Mouse (Mus musculus): Measurements from ENCODE around the gene Olfr920. TPM values are rescaled to one million over a fixed set of nuclear protein-coding genes. Genes with fewer than 3 reads are reported as not detected.

The Olfr920 gene
- polyA plus RNA-seq, 1 experiment from 2014 or later, result not detected

Other genes with a start within 250 kb of the Olfr920 start
- gene Olfr911-ps1, start 230.7 kb upstream of the Olfr920 start, polyA plus RNA-seq (2016; fragmentation: Nextera tagmentation; extraction: Ambion mirVana), result not detected in 2 replicates
- gene Olfr910, start 214.4 kb upstream of the Olfr920 start, polyA plus RNA-seq (2016; fragmentation: Nextera tagmentation; extraction: Ambion mirVana), result not detected in 2 replicates
- gene Olfr912, start 172.1 kb upstream of the Olfr920 start, polyA plus RNA-seq (2016; fragmentation: Nextera tagmentation; extraction: Ambion mirVana), result not detected in 2 replicates
- gene Olfr913, start 159.5 kb upstream of the Olfr920 start, polyA plus RNA-seq (2016; fragmentation: Nextera tagmentation; extraction: Ambion mirVana), result not detected in 2 replicates
- not detected in 2 replicates for gene Olfr914, start 147.2 kb upstream of the Olfr920 start, polyA plus RNA-seq (2016; fragmentation: Nextera tagmentation; extraction: Ambion mirVana)
- not detected in 2 replicates for gene Olfr916, start 92.4 kb upstream of the Olfr920 start, polyA plus RNA-seq (2016; fragmentation: Nextera tagmentation; extraction: Ambion mirVana)
- not detected in 2 replicates for gene Olfr917, start 86.5 kb upstream of the Olfr920 start, polyA plus RNA-seq (2016; fragmentation: Nextera tagmentation; extraction: Ambion mirVana)
- gene Olfr918, start 77.7 kb upstream of the Olfr920 start, polyA plus RNA-seq (2016; fragmentation: Nextera tagmentation; extraction: Ambion mirVana), result not detected in 2 replicates
- gene Olfr919, start 48.6 kb upstream of the Olfr920 start, polyA plus RNA-seq (2016; fragmentation: Nextera tagmentation; extraction: Ambion mirVana), result not detected in 2 replicates
- 14.2 and 15.9 TPM in 2 replicates for gene Vwa5a, start 34.0 kb upstream of the Olfr920 start, polyA plus RNA-seq (2016; fragmentation: Nextera tagmentation; extraction: Ambion mirVana)
- gene Olfr921, start 20.8 kb downstream of the Olfr920 start, polyA plus RNA-seq (2016; fragmentation: Nextera tagmentation; extraction: Ambion mirVana), result not detected in 2 replicates
- gene Olfr922, start 62.3 kb downstream of the Olfr920 start, polyA plus RNA-seq (2016; fragmentation: Nextera tagmentation; extraction: Ambion mirVana), result not detected in 2 replicates
- gene Olfr923, start 74.2 kb downstream of the Olfr920 start, polyA plus RNA-seq (2016; fragmentation: Nextera tagmentation; extraction: Ambion mirVana), result not detected in 2 replicates
- not detected in 2 replicates for gene Olfr924, start 92.2 kb downstream of the Olfr920 start, polyA plus RNA-seq (2016; fragmentation: Nextera tagmentation; extraction: Ambion mirVana)
- gene Olfr26, start 102.8 kb downstream of the Olfr920 start, polyA plus RNA-seq (2016; fragmentation: Nextera tagmentation; extraction: Ambion mirVana), result not detected in 2 replicates
- not detected in 2 replicates for gene Olfr926, start 124.8 kb downstream of the Olfr920 start, polyA plus RNA-seq (2016; fragmentation: Nextera tagmentation; extraction: Ambion mirVana)
- not detected in 2 replicates for gene Olfr930, start 177.5 kb downstream of the Olfr920 start, polyA plus RNA-seq (2016; fragmentation: Nextera tagmentation; extraction: Ambion mirVana)
- gene Olfr933, start 220.0 kb downstream of the Olfr920 start, polyA plus RNA-seq (2016; fragmentation: Nextera tagmentation; extraction: Ambion mirVana), result not detected in 2 replicates
- not detected in 2 replicates for gene Olfr934, start 236.0 kb downstream of the Olfr920 start, polyA plus RNA-seq (2016; fragmentation: Nextera tagmentation; extraction: Ambion mirVana)
- gene Olfr935, start 247.4 kb downstream of the Olfr920 start, polyA plus RNA-seq (2016; fragmentation: Nextera tagmentation; extraction: Ambion mirVana), result not detected in 2 replicates

Measured in limb, embryonic 12.5 days (tissue).